Mouse (Mus musculus): ENCODE measurements around the gene Vmn1r222.
"Not testable (repeated sequence)": the region's sequence is repeated elsewhere in the genome, so short reads cannot be mapped to it uniquely, and the experiment has no call there.

GRCm38 (mm10) chr13:23213827-23214226 lies 21.9 kb downstream of the Vmn1r222 start, which contains the start of gene Vmn1r221:
- TF ChIP-seq CTCF, EP300 (IDR thresholded peaks at IDR 0.05; ENCODE audit: low read depth): not testable (repeated sequence)

Data from heart, postnatal 0 days (tissue).